Mouse (Mus musculus) cerebellum, adult (tissue): ENCODE data around the gene Fam20b.

Experiments used
- ATAC-seq: cut with Nextera tagmentation; 2 replicates; pipeline ENCODE4 v1.9.2; 2017; ENCODE audit warnings: mild to moderate bottlenecking, moderate library complexity, mixed read lengths; ENCODE audit not compliant: insufficient number of reproducible peaks, low FRiP score, low TSS enrichment

Fam20b gene

DNA sequence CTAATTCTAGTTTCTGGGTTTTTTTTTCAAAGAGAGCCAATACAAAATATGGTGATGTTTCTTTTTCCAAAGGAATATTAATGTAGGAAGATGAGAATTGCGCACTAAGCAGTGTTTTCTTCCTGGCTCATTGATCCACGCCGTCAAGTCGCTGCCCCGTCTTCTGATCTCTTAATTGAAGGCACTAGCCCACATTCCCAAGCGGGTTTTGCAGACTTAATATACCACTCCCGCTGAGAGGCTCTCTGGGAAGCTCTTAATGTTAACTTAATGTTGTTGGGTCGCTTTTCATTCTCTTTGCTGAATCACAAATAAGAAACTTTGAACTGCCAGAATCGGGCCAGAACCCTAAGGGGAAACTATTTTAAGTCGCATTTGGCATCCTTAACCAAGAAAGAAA is 74.8 kb downstream of the Fam20b start:
- ATAC-seq: no peak

DNA sequence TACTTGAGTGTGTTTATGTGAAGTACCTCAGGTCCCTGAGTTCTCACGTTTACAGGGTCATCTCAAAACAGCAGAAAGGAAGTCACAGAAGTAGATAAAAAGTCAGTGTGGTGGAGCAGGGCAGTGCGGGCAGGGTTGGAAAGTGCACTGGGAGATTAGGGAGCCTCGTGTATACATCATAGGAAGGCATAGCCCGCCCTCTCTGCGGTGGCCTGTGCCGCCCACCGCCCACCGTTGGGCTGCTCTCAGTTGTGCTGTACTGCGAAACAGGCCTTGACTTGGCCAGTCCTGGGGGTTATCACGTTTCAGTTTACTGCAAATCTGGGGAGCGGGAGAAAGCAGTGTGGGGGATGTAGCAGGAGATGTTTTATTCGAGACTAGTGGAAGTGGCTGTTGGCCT is 76.1 kb downstream of the Fam20b start:
- no peak for ATAC-seq

DNA sequence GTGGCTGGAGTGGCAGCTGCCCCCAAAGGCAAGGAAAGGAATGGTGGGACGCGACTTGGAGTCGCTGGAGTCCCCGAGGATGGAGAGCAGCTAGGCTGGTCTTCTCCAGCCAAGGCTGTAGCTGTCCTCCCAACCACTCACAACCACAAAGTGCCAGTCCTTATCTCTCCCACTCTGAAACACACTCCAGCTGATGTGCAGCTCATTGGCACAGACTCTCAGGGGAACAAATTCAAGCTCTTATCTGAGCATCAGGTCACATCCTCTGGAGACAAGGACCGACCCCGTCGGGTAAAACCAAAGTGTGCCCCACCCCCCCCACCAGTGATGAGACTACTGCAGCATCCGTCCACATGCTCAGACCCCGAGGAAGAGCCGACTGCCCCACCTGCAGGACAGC is 77.1 kb downstream of the Fam20b start:
- ATAC-seq: no peak

DNA sequence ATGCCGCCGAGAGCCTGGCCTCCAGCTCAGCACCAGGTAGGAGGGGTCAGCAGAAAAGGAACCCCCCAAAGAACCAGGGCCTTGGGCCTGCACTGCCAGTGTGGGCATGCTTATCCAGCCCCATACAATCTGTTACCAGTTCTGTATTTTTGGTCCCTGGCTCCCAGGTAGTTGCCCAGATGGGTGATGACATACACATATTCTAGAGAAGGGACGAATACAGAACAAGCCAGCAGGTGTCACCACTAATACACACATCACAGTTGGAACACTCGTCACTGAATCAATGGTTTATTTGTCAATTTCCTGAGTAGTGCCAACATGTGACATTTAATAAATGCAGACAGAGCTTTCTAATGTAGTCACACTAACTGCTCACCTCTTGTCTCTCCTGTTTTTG is 78.3 kb downstream of the Fam20b start:
- ATAC-seq: peak; percentile 36

DNA sequence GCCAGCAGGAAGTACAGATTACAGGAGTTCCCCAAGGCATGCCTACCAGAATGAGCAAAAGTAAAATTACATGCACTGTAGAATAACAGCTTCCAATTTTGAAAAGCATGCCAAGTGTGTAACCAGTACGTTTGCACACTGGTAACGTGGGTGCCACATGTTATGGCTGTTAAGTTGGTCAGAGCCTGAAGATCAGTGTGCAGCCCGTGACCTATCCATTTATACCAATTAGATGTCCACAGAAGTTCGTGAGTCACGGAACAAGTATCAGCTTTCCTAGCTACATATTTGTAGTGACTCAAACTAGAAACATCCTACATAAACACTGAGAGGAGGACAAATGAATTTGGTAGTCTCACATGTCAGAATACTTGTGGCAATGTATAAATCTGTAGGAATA is 79.4 kb downstream of the Fam20b start:
- ATAC-seq: no peak

DNA sequence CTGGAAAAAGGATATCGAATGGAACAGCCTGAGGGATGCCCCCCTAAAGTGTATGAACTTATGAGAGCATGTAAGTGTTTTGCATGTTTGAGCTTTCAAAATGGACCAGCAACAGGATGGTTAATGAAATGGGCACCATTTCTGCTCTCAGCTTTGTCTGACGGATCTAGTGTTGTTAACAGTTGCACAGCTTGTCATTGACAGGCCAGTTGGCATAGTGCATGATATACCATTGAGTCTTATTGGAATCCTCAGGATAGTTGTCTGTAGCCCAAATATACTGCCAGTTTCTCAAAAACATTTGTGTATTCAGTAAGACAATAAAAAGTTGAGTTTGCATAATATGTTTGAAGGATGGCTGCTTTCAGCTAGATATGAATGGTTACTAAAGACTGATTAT is 83.7 kb downstream of the Fam20b start:
- no peak for ATAC-seq

DNA sequence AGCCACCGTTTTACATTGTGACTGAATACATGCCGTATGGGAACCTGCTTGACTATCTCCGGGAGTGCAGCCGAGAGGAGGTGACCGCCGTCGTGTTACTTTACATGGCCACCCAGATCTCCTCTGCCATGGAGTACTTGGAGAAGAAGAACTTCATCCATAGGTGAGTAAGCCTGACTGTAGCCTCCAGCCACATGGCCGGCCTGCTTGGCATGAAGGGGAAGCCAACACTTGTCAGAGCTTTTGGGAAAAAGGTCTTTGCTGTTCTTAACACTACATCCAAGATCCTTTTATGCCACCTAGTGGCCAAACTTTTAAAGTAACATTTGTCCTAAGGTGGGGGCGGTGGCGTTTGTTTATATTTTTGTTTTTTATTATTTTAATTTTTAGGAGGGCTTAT is 85.8 kb downstream of the Fam20b start:
- ATAC-seq: peak; percentile 76

DNA sequence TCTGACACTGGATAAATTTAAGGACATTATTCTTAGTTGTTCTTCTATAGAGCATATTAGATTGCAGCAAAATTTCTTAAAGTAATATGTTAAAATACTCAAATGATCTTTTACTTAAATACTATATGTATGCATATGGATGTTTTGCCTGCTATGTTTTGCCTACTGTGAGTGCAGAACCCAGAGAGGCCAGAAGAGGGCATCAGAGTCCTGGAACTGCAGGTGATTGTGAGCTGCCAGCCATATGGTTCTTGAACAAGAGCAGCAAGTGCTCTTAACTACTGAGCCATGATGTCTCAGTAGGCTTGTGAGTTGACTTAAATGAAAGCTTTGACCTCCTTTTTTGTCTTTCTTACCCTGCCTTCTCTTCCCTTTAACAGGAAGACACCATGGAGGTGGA is 87.9 kb downstream of the Fam20b start:
- ATAC-seq: no peak

DNA sequence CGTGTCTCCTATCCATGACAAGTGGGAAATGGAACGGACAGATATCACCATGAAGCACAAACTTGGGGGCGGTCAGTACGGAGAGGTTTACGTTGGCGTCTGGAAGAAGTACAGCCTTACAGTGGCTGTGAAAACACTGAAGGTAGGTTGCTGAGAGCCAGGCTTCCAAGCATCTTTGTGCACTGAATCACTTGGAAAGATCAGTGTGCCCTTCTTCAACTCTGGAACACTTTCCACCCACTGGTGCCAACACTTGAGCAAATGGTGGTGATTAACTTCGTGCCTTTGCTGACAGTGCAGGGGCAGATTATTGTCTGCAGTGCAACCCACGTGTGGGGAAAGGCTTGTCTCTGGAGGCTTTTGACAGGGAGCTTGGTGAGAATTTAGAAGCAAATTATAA is 88.9 kb downstream of the Fam20b start:
- no peak for ATAC-seq
